Mouse (Mus musculus) cerebellum, adult 11 months (tissue): ENCODE data around the gene Bahcc1.

Experiments used
- DNase-seq: peaks from one replicate; pipeline ENCODE4 v3.0.0; 2022

Bahcc1 gene

DNA sequence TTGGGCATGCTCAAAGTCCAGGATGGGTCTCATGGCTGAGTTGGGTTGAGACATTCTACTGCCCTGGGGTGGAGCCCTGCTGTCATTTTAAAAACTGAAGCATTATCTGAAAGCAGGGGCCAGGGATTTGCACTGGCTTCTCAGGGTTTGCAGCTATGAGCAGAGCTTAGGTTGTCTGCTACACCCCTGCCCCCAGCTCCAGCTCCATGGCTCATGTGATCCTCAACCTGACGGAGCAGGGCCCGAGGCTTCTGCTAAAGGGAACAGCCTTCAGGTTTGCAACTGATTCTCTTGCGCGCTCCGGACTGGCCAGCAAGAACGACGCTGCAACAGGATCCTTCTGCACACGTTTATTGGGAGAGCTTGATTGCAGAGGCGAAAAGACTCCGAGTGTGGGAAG lies 87.4 kb downstream of the Bahcc1 start:
- DNase-seq = no peak

DNA sequence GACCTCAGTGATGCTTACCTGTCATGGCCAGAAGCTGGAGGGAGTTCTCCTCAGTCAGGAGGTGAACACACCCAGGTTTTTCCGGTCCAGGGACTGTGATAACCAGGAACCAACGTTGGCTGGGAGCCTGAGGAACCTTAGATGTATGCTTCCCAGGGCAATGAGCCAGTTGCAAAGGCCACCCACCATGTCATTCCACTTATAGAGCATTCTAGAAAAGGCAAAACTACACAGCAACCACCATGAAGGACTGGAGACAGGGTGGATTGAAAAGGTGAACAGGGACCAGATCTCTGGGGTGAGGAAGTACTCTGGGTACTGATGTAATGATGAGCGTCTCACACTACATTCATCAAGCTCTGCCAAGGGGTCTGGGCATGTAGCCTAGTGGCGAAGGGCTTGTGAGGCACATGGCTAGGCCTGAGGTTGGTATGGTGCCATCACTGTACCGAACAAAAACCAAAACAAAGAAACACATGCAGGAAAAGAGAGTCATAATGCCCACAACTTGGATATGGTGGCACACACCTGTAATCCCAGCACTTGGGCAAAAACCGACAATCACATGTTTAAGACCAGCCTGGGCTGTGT lies 102.8 kb downstream of the Bahcc1 start:
- no peak for DNase-seq

DNA sequence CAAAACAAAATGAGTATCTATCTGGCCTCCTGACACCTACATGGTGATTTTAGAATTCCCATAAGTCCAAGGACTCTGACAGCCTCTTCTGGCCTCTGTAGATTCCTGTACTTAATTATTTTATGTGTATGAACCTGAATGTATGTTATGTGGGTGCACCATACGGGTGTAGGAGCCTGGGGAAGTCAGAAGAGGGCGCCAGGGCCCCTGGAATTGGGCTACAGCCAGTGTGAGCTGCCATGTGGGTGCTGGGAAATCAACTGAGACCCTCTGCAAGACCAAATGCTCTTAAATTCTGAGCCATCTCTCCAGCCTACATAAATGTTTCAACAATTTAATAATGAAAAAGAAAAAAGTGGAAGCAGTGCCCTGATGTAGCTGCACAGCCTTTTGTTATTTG lies 104.7 kb downstream of the Bahcc1 start:
- no peak for DNase-seq

DNA sequence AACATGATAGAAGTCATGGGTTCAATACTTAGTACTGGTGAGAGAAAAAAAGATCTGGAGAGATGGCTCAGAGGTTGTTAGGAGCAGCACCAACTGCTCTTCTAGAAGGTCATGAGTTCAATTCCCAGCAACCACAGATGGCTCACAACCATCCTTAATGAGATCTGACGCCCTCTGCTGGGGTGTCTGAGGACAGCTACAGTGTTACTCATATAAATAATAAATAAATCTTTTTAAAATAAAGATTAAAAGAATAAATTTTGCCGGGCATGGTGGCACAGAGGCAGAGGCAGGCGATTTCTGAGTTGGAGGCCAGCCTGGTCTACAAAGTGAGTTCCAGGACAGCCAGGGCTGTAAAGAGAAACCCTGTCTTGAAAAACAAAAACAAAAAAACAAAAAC lies 106.0 kb downstream of the Bahcc1 start:
- no peak for DNase-seq

DNA sequence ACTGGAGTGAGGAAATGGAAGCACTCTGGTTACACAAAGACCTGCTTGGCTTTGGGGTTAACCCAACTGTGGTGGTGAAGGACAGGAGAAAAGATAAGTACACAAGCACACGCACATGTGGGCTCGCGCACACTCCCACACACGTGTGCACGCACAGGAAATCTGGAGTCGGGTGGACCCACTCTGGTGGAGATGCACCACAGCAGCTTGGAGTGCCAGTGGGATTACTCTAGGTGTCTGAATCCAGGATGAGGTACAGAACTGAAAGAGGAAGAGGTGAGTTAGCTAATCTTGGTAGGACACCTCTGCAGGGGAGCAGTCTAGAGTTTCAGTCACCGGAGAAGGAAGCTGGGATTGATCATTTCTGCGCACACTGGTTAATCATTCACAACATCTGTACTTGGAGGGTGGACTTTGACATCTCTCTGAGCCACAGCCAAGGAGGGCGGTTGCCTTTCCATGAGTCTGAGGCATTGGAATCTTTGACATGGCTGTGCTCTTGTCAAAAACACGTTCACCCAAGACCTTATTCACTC lies 107.3 kb downstream of the Bahcc1 start:
- no peak for DNase-seq

DNA sequence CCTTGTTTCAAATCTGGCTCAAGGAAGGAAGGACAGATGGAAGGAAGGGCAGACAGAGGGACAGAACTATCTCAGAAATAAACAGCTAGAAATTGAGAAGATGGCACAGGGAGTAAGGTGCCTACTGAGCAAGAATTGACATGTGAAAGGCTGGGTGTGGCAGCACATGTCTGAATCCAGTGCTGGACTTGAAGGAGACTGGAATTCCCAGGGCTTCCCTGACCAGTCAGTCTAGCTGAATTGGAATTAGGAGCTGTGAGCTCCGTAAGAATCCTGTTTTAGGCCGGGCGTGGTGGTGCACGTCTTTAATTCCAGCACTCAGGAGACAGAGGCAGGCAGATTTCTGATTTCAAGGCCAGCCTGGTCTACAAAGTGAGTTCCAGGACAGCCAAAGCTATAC lies 108.9 kb downstream of the Bahcc1 start:
- no peak for DNase-seq
